Comparison of ENCODE assay signal across 21 mouse cellular contexts in genomic region chr8:84015833-84016232, GRCm38 (mm10). TPM values are rescaled to one million over a fixed set of nuclear protein-coding genes. Genes with fewer than 3 reads are reported as not detected.
A peak's percentile ranks its signal among the peaks of the same experiment; 100 is the strongest.
DNase-seq lines count a peak whose midpoint lies in the region; ATAC-seq and TF ChIP-seq lines count a peak whose summit lies in the region.
"Had no signal": no experiment of that assay in that cellular context is flagged by ENCODE, and none has a peak within 500 bp of the region (broad histone marks: within the 10 kb centered on the region; RNA-seq: fewer than 3 reads in every experiment).

No protein-coding gene starts in this region.

- H3K4me1 ChIP-seq in midbrain, postnatal 0 days (ENCODE audit: insufficient read depth, low read length), result peaks cover 7% of the 10 kb centered on the region; the same call in 1 of the 2 replicates
- peaks cover 14% of the 10 kb centered on the region for H3K4me1 ChIP-seq in midbrain, embryonic 14.5 days (ENCODE audit: control insufficient read depth, insufficient read depth, low read length)

- WGBS in midbrain, postnatal 0 days, result 97% methylated on average over 5 of the region's 5 CpGs
- 92% methylated on average over 5 of the region's 5 CpGs for WGBS in midbrain, embryonic 14.5 days

- peaks cover 21% of the 10 kb centered on the region for H3K27me3 ChIP-seq in midbrain, postnatal 0 days (ENCODE audit: insufficient read depth, low read length)
- H3K27me3 ChIP-seq in midbrain, embryonic 14.5 days (ENCODE audit: control insufficient read depth, insufficient read depth, low read length), result peaks cover 26% of the 10 kb centered on the region
- H3K27me3 ChIP-seq: Patski had no signal

- no peaks in the 10 kb centered on the region for H3K9me3 ChIP-seq in midbrain, postnatal 0 days (ENCODE audit: low read length)
- no peaks in the 10 kb centered on the region for H3K9me3 ChIP-seq in midbrain, embryonic 14.5 days (ENCODE audit: control insufficient read depth, low read length)
- H3K9me3 ChIP-seq: embryonic facial prominence, embryonic 13.5 days; forebrain, embryonic 12.5 days; hindbrain, embryonic 15.5 days had no signal

- H3K36me3 ChIP-seq in midbrain, postnatal 0 days (ENCODE audit: insufficient read depth, low read length), result no peaks in the 10 kb centered on the region
- H3K36me3 ChIP-seq in midbrain, embryonic 14.5 days (ENCODE audit: control insufficient read depth, insufficient read depth, low read length), result no peaks in the 10 kb centered on the region
- H3K36me3 ChIP-seq: embryonic facial prominence, embryonic 13.5 days; forebrain, embryonic 12.5 days; heart, embryonic 13.5 days; hindbrain, embryonic 15.5 days had no signal

- H3K9ac ChIP-seq in midbrain, postnatal 0 days (replicated peaks; ENCODE audit: low read length, poor library complexity, severe bottlenecking), result no peak overlapping the region
- H3K9ac ChIP-seq in midbrain, embryonic 14.5 days (replicated peaks; ENCODE audit: low read length), result no peak overlapping the region
- H3K9ac ChIP-seq: embryonic facial prominence, embryonic 13.5 days; forebrain, embryonic 12.5 days; heart, embryonic 13.5 days; hindbrain, embryonic 15.5 days had no signal

- no peak overlapping the region for H3K27ac ChIP-seq in layer of hippocampus, adult 2 months
- H3K27ac ChIP-seq in midbrain, postnatal 0 days (ENCODE audit: low read depth, low read length), result no peak overlapping the region
- H3K27ac ChIP-seq in midbrain, embryonic 14.5 days (replicated peaks; ENCODE audit: low read depth, low read length), result no peak overlapping the region
- H3K27ac ChIP-seq: embryonic facial prominence, embryonic 13.5 days; forebrain, embryonic 12.5 days; gastrocnemius, adult 2 months; heart, embryonic 13.5 days; hindbrain, embryonic 15.5 days had no signal

- no peak overlapping the region for H3K4me3 ChIP-seq in layer of hippocampus, adult 2 months
- H3K4me3 ChIP-seq in midbrain, postnatal 0 days (ENCODE audit: low read depth, low read length), result no peak overlapping the region
- H3K4me3 ChIP-seq in midbrain, embryonic 14.5 days (replicated peaks; ENCODE audit: low read depth, low read length), result no peak overlapping the region
- H3K4me3 ChIP-seq: embryonic facial prominence, embryonic 13.5 days; forebrain, embryonic 12.5 days; gastrocnemius, adult 2 months; heart, embryonic 13.5 days; hindbrain, embryonic 15.5 days had no signal

- H3K4me2 ChIP-seq in midbrain, postnatal 0 days (ENCODE audit: low read depth, low read length, poor library complexity, severe bottlenecking), result no peak overlapping the region
- no peak overlapping the region for H3K4me2 ChIP-seq in midbrain, embryonic 14.5 days (ENCODE audit: low read length)
- H3K4me2 ChIP-seq: embryonic facial prominence, embryonic 13.5 days; forebrain, embryonic 12.5 days; heart, embryonic 13.5 days; hindbrain, embryonic 15.5 days had no signal

- no peak for ATAC-seq in midbrain, postnatal 0 days (ENCODE audit: low FRiP score)
- ATAC-seq in midbrain, embryonic 14.5 days (ENCODE audit: low FRiP score, low TSS enrichment), result no peak
- no peak for ATAC-seq in monocyte, adult 5-6 weeks (replicated peaks; ENCODE audit: insufficient number of reproducible peaks, low FRiP score, low TSS enrichment, poor library complexity, severe bottlenecking)
- ATAC-seq: Patski had no signal

- no peak for DNase-seq in layer of hippocampus, adult 2 months (ENCODE audit: low spot score in 2 of 2)
- DNase-seq in layer of hippocampus, postnatal 25 days (ENCODE audit: extremely low spot score in 1 of 2, low spot score in 1 of 2), result no peak
- no peak for DNase-seq in midbrain, postnatal 0 days (ENCODE audit: low spot score)
- DNase-seq in midbrain, embryonic 14.5 days, result no peak
- peak; percentile 59 for DNase-seq in R1 (ENCODE audit: low read depth, low spot score)
- DNase-seq: adrenal gland, postnatal 10 days; cerebellum, adult 11 months; cerebellum, adult 8-10 months; cerebellum, postnatal 14 days; gastrocnemius, adult 2 months; gastrocnemius, postnatal 25 days; heart, postnatal 36 days had no signal

- TF ChIP-seq CTCF in layer of hippocampus, adult 2 months (conservative IDR thresholded peaks at IDR 0.05), result peak; percentile 23; the same call in 1 of the 2 replicates
- peak; percentile 17; the same call in 1 of the 2 replicates for TF ChIP-seq CTCF in midbrain, postnatal 0 days (IDR thresholded peaks at IDR 0.05)

RNA-seq across cellular contexts. Expression of gene 2210011C24Rik, which starts 3.9 kb away (rescaled TPM):
- total RNA-seq in layer of hippocampus, adult 2 months (2021), result 1 to 10 TPM in 1 of 2 experiments, not detected in 1; 1.1 TPM
- 1 to 10 TPM; 1.9 to 2.3 TPM for total RNA-seq in layer of hippocampus, postnatal 25 days (2021)
- total RNA-seq in midbrain, postnatal 0 days (2014; rRNA removed), result 0.66 TPM in 1 of 2 replicates, not detected in the other
- 0.43 and 1.5 TPM in 2 replicates for polyA plus RNA-seq in midbrain, postnatal 0 days (2015; fragmentation: Nextera tagmentation; extraction: Ambion mirVana)
- 0.94 TPM in 1 of 2 replicates, not detected in the other for polyA plus RNA-seq in midbrain, embryonic 14.5 days (2014; fragmentation: Nextera tagmentation; extraction: Ambion mirVana)
- total RNA-seq in monocyte, adult 5-6 weeks (2017), result not detected in 3 replicates
- total RNA-seq: CH12.LX; granulocyte monocyte progenitor cell, adult 5-6 weeks had no signal
- polyA plus RNA-seq: embryonic facial prominence, embryonic 13.5 days; forebrain, embryonic 12.5 days; heart, embryonic 13.5 days; hindbrain, embryonic 11.5 days had no signal

RNA-seq across cellular contexts. Expression of gene Palm3, which starts 5.4 kb away (rescaled TPM):
- 1 to 10 TPM; 2.8 TPM for total RNA-seq in layer of hippocampus, adult 2 months (2021)
- 1 to 10 TPM; 2.7 to 2.9 TPM for total RNA-seq in layer of hippocampus, postnatal 25 days (2021)
- 5.1 and 8.0 TPM in 2 replicates for total RNA-seq in midbrain, postnatal 0 days (2014; rRNA removed)
- 4.4 and 4.9 TPM in 2 replicates for polyA plus RNA-seq in midbrain, postnatal 0 days (2015; fragmentation: Nextera tagmentation; extraction: Ambion mirVana)
- 0.65 and 0.87 TPM in 2 replicates for polyA plus RNA-seq in midbrain, embryonic 14.5 days (2014; fragmentation: Nextera tagmentation; extraction: Ambion mirVana)
- total RNA-seq in monocyte, adult 5-6 weeks (2017), result 0.19 to 0.95 TPM in 2 of 3 replicates, not detected in the other
- total RNA-seq: granulocyte monocyte progenitor cell, adult 5-6 weeks had no signal

RNA-seq across cellular contexts. Expression of gene 1700067K01Rik, which starts 14.5 kb away (rescaled TPM):
- under 1 TPM; 0.66 to 0.82 TPM for total RNA-seq in layer of hippocampus, adult 2 months (2021)
- total RNA-seq in layer of hippocampus, postnatal 25 days (2021), result under 1 TPM; 0.20 to 0.33 TPM
- total RNA-seq in midbrain, postnatal 0 days (2014; rRNA removed), result 1.2 TPM in 1 of 2 replicates, not detected in the other
- polyA plus RNA-seq in midbrain, postnatal 0 days (2015; fragmentation: Nextera tagmentation; extraction: Ambion mirVana), result 0.58 and 0.69 TPM in 2 replicates
- 0.53 and 0.89 TPM in 2 replicates for polyA plus RNA-seq in midbrain, embryonic 14.5 days (2014; fragmentation: Nextera tagmentation; extraction: Ambion mirVana)
- not detected in 3 replicates for total RNA-seq in monocyte, adult 5-6 weeks (2017)
- total RNA-seq: granulocyte monocyte progenitor cell, adult 5-6 weeks; heart, postnatal 36 days had no signal

RNA-seq across cellular contexts. Expression of gene Samd1, which starts 18.4 kb away (rescaled TPM):
- total RNA-seq in layer of hippocampus, adult 2 months (2021), result 10 to 100 TPM; 40.7 to 41.2 TPM
- total RNA-seq in layer of hippocampus, postnatal 25 days (2021), result 10 to 100 TPM; 44.2 to 45.4 TPM
- 65.3 and 86.9 TPM in 2 replicates for total RNA-seq in midbrain, postnatal 0 days (2014; rRNA removed)
- 4.1 and 4.6 TPM in 2 replicates for polyA plus RNA-seq in midbrain, postnatal 0 days (2015; fragmentation: Nextera tagmentation; extraction: Ambion mirVana)
- 10.5 and 14.2 TPM in 2 replicates for polyA plus RNA-seq in midbrain, embryonic 14.5 days (2014; fragmentation: Nextera tagmentation; extraction: Ambion mirVana)
- 26.3 to 44.6 TPM (median 35.4 TPM) in 3 replicates for total RNA-seq in monocyte, adult 5-6 weeks (2017)

RNA-seq across cellular contexts. Expression of gene Il27ra, which starts 26.6 kb away (rescaled TPM):
- 1 to 10 TPM; 2.0 TPM for total RNA-seq in layer of hippocampus, adult 2 months (2021)
- total RNA-seq in layer of hippocampus, postnatal 25 days (2021), result 1 to 10 TPM; 2.0 to 2.4 TPM
- total RNA-seq in midbrain, postnatal 0 days (2014; rRNA removed), result 0.71 and 1.1 TPM in 2 replicates
- polyA plus RNA-seq in midbrain, postnatal 0 days (2015; fragmentation: Nextera tagmentation; extraction: Ambion mirVana), result 0.21 and 0.29 TPM in 2 replicates
- 0.16 and 0.33 TPM in 2 replicates for polyA plus RNA-seq in midbrain, embryonic 14.5 days (2014; fragmentation: Nextera tagmentation; extraction: Ambion mirVana)
- 7.4 to 27.0 TPM (median 8.4 TPM) in 3 replicates for total RNA-seq in monocyte, adult 5-6 weeks (2017)
- polyA plus RNA-seq: hindbrain, embryonic 11.5 days had no signal
